Mouse (Mus musculus) heart, postnatal 0 days (tissue): ENCODE results near the gene Pank1. TPM values are rescaled to one million over a fixed set of nuclear protein-coding genes. Genes with fewer than 3 reads are reported as not detected.

Experiments used
- ATAC-seq: fragments of 200-750 bp; cut with Nextera tagmentation; 2 replicates; pipeline ENCODE4 v1.8.0; 2017; ENCODE audit warnings: low read depth, moderate number of reproducible peaks, moderate library complexity; ENCODE audit not compliant: insufficient read depth
- DNase-seq: peaks from one replicate; pipeline ENCODE4 v3.0.0-alpha.2; 2016; ENCODE audit warnings: low spot score
- H3K27ac ChIP-seq: fragments of 300-500 bp; sonication (generic); 2 replicates; pipeline ENCODE4 v1.5.1; 2014; ENCODE audit warnings: low read depth, mild to moderate bottlenecking
- H3K27me3 ChIP-seq: fragments of 300-500 bp; sonication (generic); 2 replicates; pipeline ENCODE4 v1.6.1; 2014; ENCODE audit warnings: low read length, mixed read lengths; ENCODE audit not compliant: control insufficient read depth, insufficient read depth
- H3K36me3 ChIP-seq: fragments of 300-500 bp; sonication (generic); replicated peaks from 2 replicates; pipeline ENCODE4 v1.6.1; 2014; ENCODE audit warnings: low read length, mixed read lengths; ENCODE audit not compliant: control insufficient read depth, insufficient read depth
- H3K4me1 ChIP-seq: fragments of 300-500 bp; sonication (generic); 2 replicates; pipeline ENCODE4 v1.6.1; 2014; ENCODE audit warnings: antibody characterized with exemption; ENCODE audit not compliant: control insufficient read depth, insufficient read depth
- H3K4me2 ChIP-seq: fragments of 300-500 bp; sonication (generic); 2 replicates; pipeline ENCODE4 v1.6.1; 2014; ENCODE audit warnings: low read depth, mild to moderate bottlenecking, low read length, moderate library complexity
- H3K4me3 ChIP-seq: fragments of 300-500 bp; sonication (generic); 2 replicates; pipeline ENCODE4 v1.5.1; 2014; ENCODE audit warnings: low read depth, low read length
- H3K9ac ChIP-seq: fragments of 300-500 bp; sonication (generic); replicated peaks from 2 replicates; pipeline ENCODE4 v1.6.1; 2014; ENCODE audit warnings: low read depth, low read length, mixed read lengths
- H3K9me3 ChIP-seq: fragments of 300-500 bp; sonication (generic); replicated peaks from 2 replicates; pipeline ENCODE4 v1.6.1; 2016; ENCODE audit warnings: low read length; ENCODE audit not compliant: control insufficient read depth
- CTCF ChIP-seq: IDR thresholded peaks from 2 replicates; pipeline ENCODE4 v1.5.1; 2016; ENCODE audit warnings: antibody characterized with exemption, control low read depth, low read depth
- EP300 ChIP-seq: IDR thresholded peaks from 2 replicates; pipeline ENCODE4 v1.6.1; 2016; ENCODE audit warnings: antibody characterized with exemption, low read depth
- WGBS: fragments of 180-500 bp; shearing (Covaris S2); extraction: QIAGEN DNeasy Blood & Tissue Kit; methylation state at CpG from one replicate; pipeline ENCODE4 v1.1.7; 2014; 5-methylcytosine and 5-hydroxymethylcytosine counted together
- polyA plus RNA-seq: library from polyadenylated mRNA; unstranded; fragments of >200 nt; fragmentation: Nextera tagmentation; extraction: Ambion mirVana; gene quantifications from 2 replicates; pipeline ENCODE4 v1.2.1, GENCODE M21; 2015
- total RNA-seq: library from RNA; depleted of rRNA; stranded (reverse); fragments of >200 nt; gene quantifications from 2 replicates; pipeline ENCODE4 v1.2.3, GENCODE M21; 2014; ENCODE audit warnings: low replicate concordance; rRNA removed

Gene Pank1
- total RNA-seq, result 35.2 and 36.6 TPM in 2 replicates
- 13.1 and 15.7 TPM in 2 replicates for polyA plus RNA-seq

GRCm38 (mm10) chr19:34878603-34879541 is at the start of gene Pank1:
TSS of gene Pank1 (minus strand) at chr19:34879455.
- H3K27ac ChIP-seq, result peak within 1 kb of the TSS; percentile 100
- no peak for TF ChIP-seq CTCF
- TF ChIP-seq EP300, result no peak
- ATAC-seq, result peak; percentile 67
- H3K27me3 ChIP-seq, result no peaks in the 10 kb centered on the region
- H3K36me3 ChIP-seq, result no peaks in the 10 kb centered on the region
- peak within 1 kb of the TSS; percentile 85 for H3K4me2 ChIP-seq
- H3K4me1 ChIP-seq, result 0 out of 2 replicates have a peak, but pooled peaks cover 13% of the 10 kb centered on the region
- DNase-seq, result peak; percentile 92
- H3K4me3 ChIP-seq, result peak within 1 kb of the TSS; percentile 97
- no peaks in the 10 kb centered on the region for H3K9me3 ChIP-seq
- under 1% methylated on average over 75 of the region's 96 CpGs for WGBS
- H3K9ac ChIP-seq, result peak within 1 kb of the TSS; percentile 96

GRCm38 (mm10) chr19:34922603-34922963 is 43.3 kb upstream of the Pank1 start:
- Histone ChIP-seq H3K27ac (peak overlapping the region; percentile 66), H3K36me3 (peaks cover 10% of the 10 kb centered on the region; the same call in 1 of the 2 replicates), H3K27me3 (no peaks in the 10 kb centered on the region), H3K4me1 (peaks cover 4% of the 10 kb centered on the region; the same call in 1 of the 2 replicates), H3K4me3 (peak overlapping the region; percentile 89), H3K9ac (peak overlapping the region; percentile 60), H3K4me2 (peak overlapping the region; percentile 81), H3K9me3 (no peaks in the 10 kb centered on the region)
- TF ChIP-seq CTCF (no peak), EP300 (no peak)
- ATAC-seq (no peak), DNase-seq (no peak)
- 2% methylated on average over 9 of the region's 9 CpGs for WGBS

- peak; percentile 98 for ATAC-seq
- TF ChIP-seq CTCF (peak; percentile 35; the same call in 1 of the 2 replicates), EP300 (no peak)
- H3K27ac ChIP-seq, result peak within 1 kb of the TSS; percentile 66
- no peaks in the 10 kb centered on the region for H3K9me3 ChIP-seq
- H3K9ac ChIP-seq, result peak within 1 kb of the TSS; percentile 60
- DNase-seq, result peak; percentile 94
- no peaks in the 10 kb centered on the region for H3K27me3 ChIP-seq
- peak within 1 kb of the TSS; percentile 81 for H3K4me2 ChIP-seq
- H3K4me3 ChIP-seq, result peak within 1 kb of the TSS; percentile 89
- H3K4me1 ChIP-seq, result peaks cover 4% of the 10 kb centered on the region; the same call in 1 of the 2 replicates
- under 1% methylated on average over 57 of the region's 57 CpGs for WGBS
- peaks cover 10% of the 10 kb centered on the region; the same call in 1 of the 2 replicates for H3K36me3 ChIP-seq
These were observed 42.7 kb upstream of the Pank1 start, which contains the start of gene Kif20b for GRCm38 (mm10) chr19:34921652-34922602. TSS of gene Kif20b (plus strand) at chr19:34922361.

- H3K36me3 ChIP-seq, result peaks cover 10% of the 10 kb centered on the region; the same call in 1 of the 2 replicates
- H3K4me3 ChIP-seq, result peak overlapping the region; percentile 89
- peak overlapping the region; percentile 66 for H3K27ac ChIP-seq
- ATAC-seq (no peak), DNase-seq (peak; percentile 7)
- H3K27me3 ChIP-seq, result no peaks in the 10 kb centered on the region
- H3K4me2 ChIP-seq, result peak overlapping the region; percentile 81
- no peaks in the 10 kb centered on the region for H3K9me3 ChIP-seq
- peaks cover 4% of the 10 kb centered on the region; the same call in 1 of the 2 replicates for H3K4me1 ChIP-seq
- WGBS, result 12% methylated on average over 7 of the region's 7 CpGs
- 0 out of 2 replicates have a peak overlapping the region, but pooled peaks have one; percentile 60 for H3K9ac ChIP-seq
- no peak for TF ChIP-seq EP300
- peak; percentile 20; the same call in 1 of the 2 replicates for TF ChIP-seq CTCF
These were observed 42.0 kb upstream of the Pank1 start for GRCm38 (mm10) chr19:34921253-34921651.

- Histone ChIP-seq H3K4me3 (no peak overlapping the region), H3K9me3 (no peaks in the 10 kb centered on the region), H3K27ac (no peak overlapping the region), H3K9ac (no peak overlapping the region), H3K4me2 (no peak overlapping the region), H3K4me1 (peaks cover 4% of the 10 kb centered on the region; the same call in 1 of the 2 replicates), H3K36me3 (peaks cover 8% of the 10 kb centered on the region; the same call in 1 of the 2 replicates), H3K27me3 (no peaks in the 10 kb centered on the region)
- no peak for DNase-seq
- 62% methylated on average over 3 of the region's 3 CpGs for WGBS
- ATAC-seq, result no peak
- TF ChIP-seq EP300, result no peak
- no peak for TF ChIP-seq CTCF
These were observed 41.3 kb upstream of the Pank1 start for GRCm38 (mm10) chr19:34920531-34920930.
